Mouse (Mus musculus) urinary bladder, adult 18-20 months (tissue): ENCODE data around the gene Mtch2.

ENCODE experiments used
- DNase-seq, 2 experiments: peaks; one replicate each; pipeline ENCODE4 v3.0.0; 2022; ENCODE audit warnings: low spot score in 2 of 2, mixed read lengths in 2 of 2

The Mtch2 gene

DNA sequence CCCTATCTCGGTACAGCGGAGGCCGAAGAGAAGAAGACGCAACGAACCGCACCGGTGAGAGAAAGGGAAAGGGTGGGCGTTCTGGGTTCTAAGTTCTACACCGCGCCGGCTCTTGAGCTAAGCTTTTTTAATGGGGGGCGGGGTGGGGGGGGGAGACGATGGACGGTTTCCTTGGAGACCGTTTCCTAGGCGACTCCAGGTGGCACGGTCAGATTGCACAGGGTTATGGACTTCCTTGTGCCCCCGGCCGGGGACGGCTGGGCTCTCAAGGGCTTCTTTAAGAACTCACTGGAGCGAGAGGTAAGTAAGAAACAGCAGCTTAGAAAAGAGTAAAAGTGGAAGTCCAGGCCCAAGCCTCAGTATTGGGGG, 57.9 kb downstream of the Mtch2 start:
- DNase-seq, result no peak

DNA sequence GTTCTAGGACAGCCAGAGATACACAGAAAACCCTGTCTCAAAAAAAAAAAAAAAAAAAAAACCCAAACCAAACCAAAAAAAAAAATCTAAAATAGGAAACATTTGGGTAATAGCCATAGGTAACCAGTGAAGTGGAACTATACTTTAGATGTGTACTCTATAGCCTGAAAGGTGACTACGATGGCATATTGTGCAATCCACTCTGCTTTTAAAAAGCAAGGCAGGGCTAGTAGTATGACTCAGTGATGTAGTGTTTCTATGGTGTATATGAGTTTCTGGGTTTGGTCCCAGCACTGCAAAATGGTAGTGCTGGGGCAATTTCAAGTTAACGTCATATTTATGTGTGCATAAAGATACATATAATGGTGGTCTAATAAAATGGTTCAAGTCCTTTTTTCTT, 59.8 kb downstream of the Mtch2 start:
- DNase-seq, result no peak

DNA sequence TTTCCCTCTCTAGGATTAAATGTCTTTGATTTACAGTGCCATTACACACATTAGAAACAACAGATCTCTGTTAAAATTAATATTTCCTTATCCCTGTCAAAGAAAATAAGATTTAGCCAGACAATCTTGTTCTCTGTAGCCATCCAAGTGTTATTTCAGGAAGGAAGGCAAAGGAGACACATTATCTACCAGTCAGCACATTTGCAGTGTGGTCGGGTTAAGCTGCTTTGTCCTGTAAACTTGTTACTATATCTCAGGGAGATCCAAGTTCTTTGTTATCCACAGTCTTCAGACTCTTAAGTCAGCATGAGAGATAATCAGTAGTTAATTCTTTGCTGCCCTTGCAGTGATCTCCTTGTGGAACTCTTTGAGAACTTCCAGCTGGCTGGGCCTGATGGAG, 63.9 kb downstream of the Mtch2 start:
- DNase-seq, result no peak

DNA sequence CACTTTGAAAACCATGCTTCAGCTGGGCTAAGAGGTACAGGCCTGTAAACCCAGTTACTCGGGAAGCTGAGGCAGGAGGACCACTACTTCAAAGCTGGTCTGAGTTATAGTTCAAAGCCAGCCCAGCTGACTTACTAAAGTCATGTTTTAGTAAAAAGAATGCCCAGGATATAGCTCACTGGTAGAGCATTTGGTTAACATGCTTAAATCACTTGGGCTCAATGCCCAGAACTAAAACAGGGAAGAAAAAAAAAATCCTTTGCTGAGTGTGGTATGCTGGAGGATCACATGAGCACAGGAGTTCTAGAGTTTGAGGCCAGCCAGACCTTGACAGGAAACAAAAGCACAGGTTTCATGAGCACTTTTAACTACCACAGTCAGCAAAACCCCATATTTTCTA, 64.7 kb downstream of the Mtch2 start:
- DNase-seq, result no peak

DNA sequence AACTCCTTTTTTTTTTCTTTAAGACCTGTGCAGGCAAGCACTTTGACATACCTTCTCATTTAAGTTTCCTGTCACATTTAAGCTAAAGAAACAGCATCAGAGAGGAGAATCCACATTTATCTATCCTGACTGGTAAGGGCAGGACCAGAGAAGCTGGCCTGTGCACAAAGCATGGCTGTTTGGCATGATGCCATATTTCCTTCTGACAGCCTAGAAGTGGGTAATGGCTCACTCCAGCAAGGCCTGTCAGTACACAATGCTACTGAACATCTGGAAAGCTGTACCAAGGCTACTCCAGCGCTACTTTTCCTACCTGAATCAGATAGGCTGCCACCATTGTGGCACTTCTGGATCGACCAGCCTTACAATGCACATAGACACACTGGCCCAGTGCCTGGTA, 66.7 kb downstream of the Mtch2 start:
- no peak for DNase-seq

DNA sequence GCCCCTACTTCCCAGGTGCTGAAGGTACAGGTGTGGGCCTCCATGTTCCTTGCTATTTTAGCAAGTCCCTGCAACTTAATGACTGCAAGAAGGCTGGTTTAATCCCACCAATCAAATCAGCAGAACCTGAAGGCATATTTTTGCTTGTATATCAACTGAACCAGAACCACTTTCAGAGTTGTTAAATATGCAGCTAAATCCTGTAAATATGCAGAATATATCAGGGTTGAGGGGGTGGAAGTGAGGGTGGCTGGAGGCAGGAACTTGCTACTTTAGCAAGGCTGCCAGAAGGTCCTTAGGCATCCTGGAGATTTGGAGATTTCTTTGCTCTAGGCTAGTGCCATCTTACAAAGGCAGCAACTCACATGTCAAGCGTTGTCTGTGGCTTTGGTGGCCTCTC, 68.6 kb downstream of the Mtch2 start:
- DNase-seq, result no peak
